Mouse (Mus musculus) intestine, embryonic 16.5 days (tissue): ENCODE measurements around the gene Pip5k1c. TPM values are rescaled to one million over a fixed set of nuclear protein-coding genes. Genes with fewer than 3 reads are reported as not detected.

Source experiments
- ATAC-seq: fragments of 200-750 bp; cut with Nextera tagmentation; 2 replicates; pipeline ENCODE4 v1.8.0; 2017; ENCODE audit warnings: moderate TSS enrichment, moderate library complexity
- H3K27ac ChIP-seq: fragments of 300-500 bp; sonication (generic); 2 replicates; pipeline ENCODE4 v1.5.1; 2014; ENCODE audit warnings: mild to moderate bottlenecking, low read length
- H3K27me3 ChIP-seq: fragments of 300-500 bp; sonication (generic); replicated peaks from 2 replicates; pipeline ENCODE4 v1.6.1; 2014; ENCODE audit warnings: low read length, control low read depth, mixed read lengths; ENCODE audit not compliant: control insufficient read depth, insufficient read depth
- H3K36me3 ChIP-seq: fragments of 300-500 bp; sonication (generic); 2 replicates; pipeline ENCODE4 v1.6.1; 2014; ENCODE audit warnings: low read length, control low read depth; ENCODE audit not compliant: control insufficient read depth, insufficient read depth
- H3K4me1 ChIP-seq: fragments of 300-500 bp; sonication (generic); 2 replicates; pipeline ENCODE4 v1.6.1; 2014; ENCODE audit warnings: low read length, control low read depth, mixed read lengths; ENCODE audit not compliant: control insufficient read depth, insufficient read depth
- H3K4me2 ChIP-seq: fragments of 300-500 bp; sonication (generic); 2 replicates; pipeline ENCODE4 v1.6.1; 2014; ENCODE audit warnings: low read depth, low read length, control low read depth
- H3K4me3 ChIP-seq: fragments of 300-500 bp; sonication (generic); 2 replicates; pipeline ENCODE4 v1.5.1; 2014; ENCODE audit warnings: mild to moderate bottlenecking, low read length
- H3K9ac ChIP-seq: fragments of 300-500 bp; sonication (generic); 2 replicates; pipeline ENCODE4 v1.6.1; 2014; ENCODE audit warnings: low read depth, low read length
- H3K9me3 ChIP-seq: fragments of 300-500 bp; sonication (generic); 2 replicates; pipeline ENCODE4 v1.6.1; 2016; ENCODE audit warnings: low read length, control low read depth; ENCODE audit not compliant: control insufficient read depth
- WGBS: fragments of 180-500 bp; shearing (Covaris S2); extraction: QIAGEN DNeasy Blood & Tissue Kit; methylation state at CpG from one replicate; pipeline ENCODE4 v1.1.7; 2014; 5-methylcytosine and 5-hydroxymethylcytosine counted together
- microRNA-seq: library from miRNA; unstranded; fragments of <30 nt; microRNA quantifications from one replicate; pipeline ENCODE4, GENCODE M21; 2016
- polyA plus RNA-seq: library from polyadenylated mRNA; unstranded; fragments of >200 nt; fragmentation: Nextera tagmentation; extraction: Ambion mirVana; gene quantifications from 2 replicates; pipeline ENCODE4 v1.2.1, GENCODE M21; 2015

Pip5k1c gene
- polyA plus RNA-seq, 1 experiment from 2014 or later = 35.4 TPM

DNA sequence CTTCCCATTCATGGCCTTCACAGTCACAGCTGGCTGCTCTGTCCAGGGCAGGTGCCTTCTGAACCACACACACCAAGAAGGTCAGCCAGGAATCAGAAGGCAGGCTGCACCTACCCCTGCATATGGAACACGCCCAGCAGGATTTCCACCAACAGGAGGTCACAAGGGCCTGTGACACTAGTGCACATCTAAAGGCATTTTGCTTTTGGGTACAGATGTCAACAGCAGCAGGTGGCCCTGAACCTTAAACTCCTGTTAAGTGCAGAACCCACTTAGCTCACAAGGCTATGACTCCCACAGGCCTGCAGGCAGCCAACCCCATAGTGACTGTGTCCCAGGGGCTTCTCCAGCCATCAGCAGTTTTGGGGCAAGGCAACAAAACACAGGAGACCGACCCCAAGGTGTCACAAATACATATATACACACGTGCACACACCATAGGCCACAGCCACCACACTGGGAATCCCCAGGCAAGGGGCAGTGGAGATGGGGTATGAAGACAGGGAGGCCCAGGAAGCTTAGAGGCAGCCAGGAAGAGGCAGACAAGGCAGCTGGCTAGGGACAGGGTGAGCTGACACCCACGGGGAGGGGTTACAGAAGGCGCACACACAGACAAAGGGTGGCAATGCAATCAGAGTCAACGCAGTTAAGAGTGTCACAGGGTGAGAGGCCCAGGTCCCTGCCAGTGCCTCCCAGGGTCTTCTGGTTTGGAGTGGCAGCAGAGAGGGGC is 73.9 kb downstream of the Pip5k1c start:
- peak overlapping the region; percentile 46 for H3K27ac ChIP-seq

DNA sequence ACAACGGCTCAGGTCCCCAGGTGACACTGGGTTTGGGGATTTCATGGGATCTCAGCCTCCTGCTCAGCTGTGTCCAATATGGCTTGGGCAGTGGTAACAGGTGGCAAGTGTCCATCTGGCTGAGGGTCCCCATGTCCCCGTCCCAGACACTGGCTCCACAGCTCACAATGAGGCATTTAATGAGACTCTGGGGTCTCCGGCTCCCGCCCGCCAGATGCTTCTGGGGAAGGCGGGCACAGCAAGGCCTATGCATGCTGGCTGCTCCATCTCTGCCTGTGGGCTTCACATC is 74.4 kb downstream of the Pip5k1c start:
- Histone ChIP-seq H3K4me3 (no peak overlapping the region), H3K4me2 (no peak overlapping the region), H3K9me3 (no peaks in the 10 kb centered on the region), H3K36me3 (peaks cover 51% of the 10 kb centered on the region), H3K9ac (no peak overlapping the region), H3K27ac (no peak overlapping the region), H3K27me3 (peaks cover 4% of the 10 kb centered on the region; the same call in 1 of the 2 replicates), H3K4me1 (peaks cover 42% of the 10 kb centered on the region)
- ATAC-seq = no peak
- 84% methylated on average over 6 of the region's 6 CpGs for WGBS

More for the DNA sequence above, 73.9 kb downstream of the Pip5k1c start:
- ATAC-seq = peak; percentile 32
- Histone ChIP-seq H3K9ac (peak overlapping the region; percentile 29; the same call in 1 of the 2 replicates), H3K4me1 (peaks cover 46% of the 10 kb centered on the region), H3K9me3 (no peaks in the 10 kb centered on the region), H3K27me3 (peaks cover 4% of the 10 kb centered on the region; the same call in 1 of the 2 replicates), H3K4me2 (no peak overlapping the region), H3K36me3 (peaks cover 51% of the 10 kb centered on the region), H3K4me3 (no peak overlapping the region)
- 70% methylated on average over 6 of the region's 6 CpGs for WGBS

Small RNAs within 50 kb of the gene (microRNA-seq; reads per million reads assigned to microRNA genes)
- 10.2 reads per million, percentile 22 among the genes with 10 or more reads in this experiment for gene Mir3057

Other genes starting within 250 kb of the Pip5k1c start
- 204 TPM in 2 replicates for gene Sgta, start 232.8 kb upstream of the Pip5k1c start, polyA plus RNA-seq
- gene Thop1, start 222.9 kb upstream of the Pip5k1c start, polyA plus RNA-seq = 48.7 and 53.8 TPM in 2 replicates
- 123 and 180 TPM in 2 replicates for gene Creb3l3, start 194.1 kb upstream of the Pip5k1c start, polyA plus RNA-seq
- gene Map2k2, start 187.0 kb upstream of the Pip5k1c start, polyA plus RNA-seq = 214 and 225 TPM in 2 replicates
- gene Zbtb7a, start 157.7 kb upstream of the Pip5k1c start, polyA plus RNA-seq = 46.2 and 47.4 TPM in 2 replicates
- 52.5 and 54.4 TPM in 2 replicates for gene Pias4, start 125.0 kb upstream of the Pip5k1c start, polyA plus RNA-seq
- 526 and 531 TPM in 2 replicates for gene Eef2, start 116.3 kb upstream of the Pip5k1c start, polyA plus RNA-seq
- gene Dapk3, start 110.0 kb upstream of the Pip5k1c start, polyA plus RNA-seq = 15.4 and 47.6 TPM in 2 replicates
- gene 4930442H23Rik, start 109.1 kb upstream of the Pip5k1c start, polyA plus RNA-seq = not detected in 2 replicates
- gene Nmrk2, start 90.9 kb upstream of the Pip5k1c start, polyA plus RNA-seq = 0.17 TPM in 1 of 2 replicates, not detected in the other
- 1.4 and 1.5 TPM in 2 replicates for gene Atcay, start 62.1 kb upstream of the Pip5k1c start, polyA plus RNA-seq
- 7.1 and 8.0 TPM in 2 replicates for gene Zfr2, start 59.8 kb upstream of the Pip5k1c start, polyA plus RNA-seq
- 2.0 and 2.3 TPM in 2 replicates for gene Matk, start 40.0 kb upstream of the Pip5k1c start, polyA plus RNA-seq
- 240 and 249 TPM in 2 replicates for gene Mrpl54, start 26.0 kb upstream of the Pip5k1c start, polyA plus RNA-seq
- 72.2 and 83.1 TPM in 2 replicates for gene Apba3, start 26.0 kb upstream of the Pip5k1c start, polyA plus RNA-seq
- 53.2 and 56.6 TPM in 2 replicates for gene Tjp3, start 1.4 kb upstream of the Pip5k1c start, polyA plus RNA-seq
- 28.7 and 29.0 TPM in 2 replicates for gene Cactin, start 28.1 kb downstream of the Pip5k1c start, polyA plus RNA-seq
- 21.2 and 21.3 TPM in 2 replicates for gene Tbxa2r, start 35.8 kb downstream of the Pip5k1c start, polyA plus RNA-seq
- gene Gipc3, start 50.3 kb downstream of the Pip5k1c start, polyA plus RNA-seq = 0.06 and 0.12 TPM in 2 replicates
- 69.0 and 71.4 TPM in 2 replicates for gene Hmg20b, start 57.5 kb downstream of the Pip5k1c start, polyA plus RNA-seq
- 21.6 and 32.4 TPM in 2 replicates for gene Mfsd12, start 64.5 kb downstream of the Pip5k1c start, polyA plus RNA-seq
- gene 4930404N11Rik, start 72.9 kb downstream of the Pip5k1c start, polyA plus RNA-seq = 1.4 and 2.7 TPM in 2 replicates
- 73.2 and 78.7 TPM in 2 replicates for gene Fzr1, start 85.6 kb downstream of the Pip5k1c start, polyA plus RNA-seq
- gene Dohh, start 91.5 kb downstream of the Pip5k1c start, polyA plus RNA-seq = 102 and 109 TPM in 2 replicates
- gene Gm48551, start 91.5 kb downstream of the Pip5k1c start, polyA plus RNA-seq = 2.9 and 3.7 TPM in 2 replicates
- gene Gm48552, start 96.0 kb downstream of the Pip5k1c start, polyA plus RNA-seq = 0.55 and 1.8 TPM in 2 replicates
- gene Smim24, start 100.1 kb downstream of the Pip5k1c start, polyA plus RNA-seq = 426 and 504 TPM in 2 replicates
- 49.8 and 55.8 TPM in 2 replicates for gene Nfic, start 162.7 kb downstream of the Pip5k1c start, polyA plus RNA-seq
- gene Celf5, start 189.7 kb downstream of the Pip5k1c start, polyA plus RNA-seq = 1.4 and 1.5 TPM in 2 replicates
- gene Ncln, start 203.4 kb downstream of the Pip5k1c start, polyA plus RNA-seq = 126 and 137 TPM in 2 replicates
- 0.86 and 0.99 TPM in 2 replicates for gene S1pr4, start 207.2 kb downstream of the Pip5k1c start, polyA plus RNA-seq
- 1.1 and 1.5 TPM in 2 replicates for gene Gna15, start 231.3 kb downstream of the Pip5k1c start, polyA plus RNA-seq